Mouse (Mus musculus) thymus, adult 2 months (tissue): ENCODE data around the gene Ccdc154.

Source experiments
- CTCF ChIP-seq: fragments of 200-500 bp; IDR thresholded peaks from 2 replicates; pipeline ENCODE4 v1.5.1; 2012; ENCODE audit warnings: mild to moderate bottlenecking, control low read depth, low read length, moderate library complexity, borderline replicate concordance; ENCODE audit not compliant: control insufficient read depth, poor library complexity, insufficient read depth; ENCODE audit errors: extremely low read depth
- POLR2A ChIP-seq: fragments of 200-500 bp; IDR thresholded peaks from 2 replicates; pipeline ENCODE4 v1.6.1; 2012; ENCODE audit warnings: mild to moderate bottlenecking, low read length, control low read depth, moderate library complexity; ENCODE audit not compliant: control insufficient read depth, poor library complexity, insufficient read depth; ENCODE audit errors: extremely low read depth

DNA sequence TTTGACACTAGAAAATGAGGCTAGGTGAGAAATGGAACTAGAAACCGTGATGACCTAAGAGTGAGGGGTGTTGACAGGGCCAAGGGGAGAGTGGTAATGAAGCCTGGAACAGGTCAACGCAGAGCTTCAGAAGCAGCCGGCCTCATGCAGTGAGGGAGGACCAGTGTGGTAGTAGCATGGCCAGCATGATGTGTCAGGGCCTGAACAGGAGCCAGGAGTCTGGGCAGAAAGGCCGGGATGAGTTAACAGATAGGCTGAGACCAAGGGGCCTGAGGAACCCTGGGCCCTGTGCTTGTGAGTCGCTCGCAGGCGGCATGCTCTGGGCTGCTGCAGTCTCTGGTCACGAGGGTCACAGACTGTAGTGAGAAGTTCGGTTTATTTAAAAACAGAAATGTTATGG, 56.7 kb downstream of the Ccdc154 start:
- TF ChIP-seq CTCF (no peak), POLR2A (no peak)
